Mouse (Mus musculus): ENCODE data around the gene D5Ertd579e.

DNA sequence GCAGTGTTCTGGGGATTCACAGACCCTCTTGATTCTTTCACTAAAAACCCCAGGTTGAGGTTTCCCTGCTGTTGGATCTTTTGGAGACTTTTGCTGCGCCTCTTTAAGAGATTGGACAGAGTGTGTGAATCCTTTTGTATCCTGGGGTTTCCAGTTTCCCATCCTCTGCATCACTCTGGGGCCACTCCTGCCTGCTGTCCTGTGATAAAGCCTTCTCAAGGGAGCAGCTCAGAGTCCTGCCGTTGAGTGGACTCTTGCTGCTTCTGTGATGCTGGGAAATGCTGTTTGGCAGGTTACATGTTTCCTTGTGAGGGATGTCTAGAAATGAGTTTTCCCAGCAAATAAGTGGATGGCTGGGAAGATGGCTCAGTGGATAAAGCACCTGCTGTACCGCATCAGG, 37.6 kb upstream of the D5Ertd579e start:
- TF ChIP-seq GATA1 (IDR thresholded peaks at IDR 0.05; ENCODE audit: borderline replicate concordance, low read length) (no peak), FLI1 (IDR thresholded peaks at IDR 0.05; ENCODE audit: low read length) (no peak)

Measured in megakaryocyte, embryonic 14.5 days (primary cell).